Mouse (Mus musculus) erythroid progenitor cell, adult 5-6 weeks (primary cell): ENCODE measurements at regions not wholly inside any gene's neighbourhood (a gene's known extent, or its start where the extent isn't known, plus 50 kb on each side); places are given as distances from the start of the nearest gene placed in this dataset.

Experiments used
- ATAC-seq: replicated peaks from 2 replicates; pipeline ENCODE4 v1.8.0; 2016; ENCODE audit warnings: moderate number of reproducible peaks, mild to moderate bottlenecking, moderate TSS enrichment, inconsistent platforms; ENCODE audit not compliant: poor library complexity, low FRiP score, severe bottlenecking

DNA sequence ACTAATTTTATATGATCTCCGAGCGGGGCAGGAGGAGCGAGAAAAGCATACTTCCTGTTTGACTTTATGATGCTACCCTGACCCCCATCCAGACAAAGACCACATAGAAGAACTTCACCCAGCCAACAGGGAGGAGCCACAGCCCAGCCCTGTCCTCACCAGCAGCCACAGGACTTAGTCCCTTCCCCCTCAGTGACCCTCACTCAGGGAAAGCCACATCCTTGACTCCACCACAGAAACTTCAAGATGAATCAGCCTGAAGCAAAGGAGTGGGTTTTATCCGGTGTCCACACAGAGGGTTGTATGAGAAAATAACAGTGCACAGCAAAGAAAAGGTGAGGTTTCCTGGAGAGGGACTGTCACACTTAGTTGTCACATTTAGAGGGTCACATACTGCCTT is 141.4 kb upstream of the Jarid2 start:
- no peak for ATAC-seq

DNA sequence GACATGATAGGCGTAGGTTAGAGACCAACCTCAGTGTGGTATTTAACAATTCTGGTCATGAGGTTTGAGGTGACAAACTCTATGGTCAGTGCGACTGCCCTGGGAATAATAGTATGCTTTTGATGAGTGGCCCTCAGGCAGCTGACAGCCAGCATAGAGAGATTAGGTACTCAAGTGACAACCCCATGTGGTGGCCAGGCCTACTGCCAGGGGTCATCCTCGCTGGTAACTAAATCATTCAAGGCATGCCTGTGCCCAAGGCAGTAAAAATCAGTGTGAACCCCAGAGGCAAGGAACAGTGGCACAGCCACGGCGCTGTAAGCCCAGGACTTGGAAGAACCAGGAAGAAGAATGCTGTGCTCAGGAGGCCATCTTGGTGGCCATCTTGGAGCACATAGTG is 134.6 kb upstream of the Jarid2 start:
- ATAC-seq = no peak

DNA sequence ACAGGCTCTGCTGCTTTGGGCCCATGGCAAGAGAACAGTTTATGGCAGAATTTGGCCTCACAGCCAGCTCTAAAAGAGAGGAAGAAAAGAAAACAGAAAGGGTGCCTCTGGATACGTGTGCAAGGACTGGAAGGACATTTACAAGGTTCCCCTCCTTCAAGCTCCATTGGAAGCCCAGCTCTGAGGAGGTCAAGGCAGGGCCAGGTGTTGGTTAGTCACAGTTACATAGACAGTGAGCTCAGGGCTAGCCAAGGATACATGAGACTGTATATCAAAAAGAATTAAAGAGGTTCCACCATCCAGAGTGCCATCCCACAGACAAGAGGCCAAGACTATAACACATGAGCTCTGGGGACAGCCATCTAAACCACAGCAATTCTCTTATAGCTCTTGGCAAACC is 131.6 kb upstream of the Jarid2 start:
- ATAC-seq = no peak

DNA sequence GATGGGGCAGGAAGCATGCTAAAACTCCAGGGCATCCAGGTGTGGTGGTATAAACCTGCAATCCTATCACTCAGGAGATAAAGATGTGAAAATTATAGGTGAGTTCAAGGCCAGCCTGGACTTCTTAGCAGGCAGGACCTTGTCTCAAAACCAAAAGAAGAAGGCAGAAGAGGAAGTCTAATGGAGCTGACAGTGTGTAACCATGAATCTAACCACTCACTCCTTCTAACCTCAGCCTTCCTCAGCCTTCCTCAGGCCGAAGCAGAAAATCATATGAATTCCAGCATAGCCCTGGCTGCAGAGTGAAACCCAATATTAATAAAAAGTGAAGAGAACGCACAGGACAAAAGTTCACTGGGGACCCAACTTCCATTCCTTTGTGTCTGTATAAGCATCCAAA is 128.2 kb upstream of the Jarid2 start:
- ATAC-seq = no peak

DNA sequence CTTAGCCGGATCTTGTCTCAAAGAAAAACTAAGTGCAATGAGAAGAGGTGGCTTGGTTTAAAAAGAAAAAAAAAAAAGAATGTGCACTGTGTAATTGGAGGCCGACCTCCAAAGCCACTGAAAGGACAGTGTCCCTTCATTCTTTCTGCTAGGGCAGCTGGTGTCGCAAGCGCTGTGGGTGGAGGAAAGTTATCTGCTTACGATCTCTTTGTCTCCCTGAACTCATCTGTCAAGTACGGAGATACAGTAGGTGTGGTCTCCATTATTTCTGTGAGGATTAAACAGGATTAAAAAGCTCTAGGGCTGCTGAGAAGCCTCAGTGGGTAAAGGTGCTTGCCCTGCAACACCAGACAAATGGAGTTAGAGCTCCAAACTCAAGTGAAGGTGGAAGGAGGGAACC is 126.6 kb upstream of the Jarid2 start:
- ATAC-seq = no peak

DNA sequence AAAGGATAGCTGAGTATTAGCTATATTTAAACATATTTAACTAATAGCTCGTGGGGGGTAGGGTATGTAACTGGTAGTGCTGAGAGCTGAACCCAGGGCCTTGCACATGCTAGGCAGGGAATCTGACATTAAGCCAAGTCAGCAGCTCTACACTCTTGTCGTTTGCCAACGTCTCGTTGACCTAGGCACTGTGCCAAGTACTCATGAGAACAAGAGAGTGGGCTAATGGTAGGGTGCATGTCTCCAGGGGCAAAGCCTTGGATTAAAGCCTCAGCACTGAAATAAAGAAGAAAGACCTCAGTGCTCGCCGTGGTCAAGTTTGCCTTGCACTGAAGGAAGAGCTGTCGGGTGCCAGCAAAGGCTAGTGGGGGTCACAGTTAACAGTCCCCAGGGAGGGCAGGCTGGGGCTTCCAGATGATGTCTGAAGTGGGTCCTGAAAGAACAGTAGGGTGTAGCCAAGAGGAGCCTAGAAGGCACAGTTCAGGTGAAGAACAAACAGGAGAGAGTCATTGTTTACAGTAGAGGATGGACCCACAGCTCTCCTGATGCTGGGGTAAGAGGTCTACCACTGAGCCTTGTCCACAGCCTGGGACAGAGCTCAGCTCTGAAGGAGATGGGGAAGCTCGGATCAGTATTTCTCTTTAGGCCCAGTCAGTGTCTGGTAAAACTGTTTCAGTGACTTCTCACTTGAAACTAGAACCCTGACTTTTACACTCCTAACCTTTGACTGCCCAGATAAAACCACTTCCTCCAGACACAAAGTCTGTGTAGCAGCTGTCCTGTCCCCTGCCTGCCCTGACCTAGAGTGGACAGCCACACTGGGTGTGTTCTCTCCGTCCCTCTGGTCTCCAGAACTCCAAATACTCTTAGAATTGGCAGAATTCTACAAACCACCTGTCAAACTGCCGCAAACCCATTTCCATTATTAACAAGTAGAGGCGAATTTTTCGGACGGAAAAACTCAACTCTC is 121.7 kb upstream of the Jarid2 start:
- ATAC-seq = no peak

DNA sequence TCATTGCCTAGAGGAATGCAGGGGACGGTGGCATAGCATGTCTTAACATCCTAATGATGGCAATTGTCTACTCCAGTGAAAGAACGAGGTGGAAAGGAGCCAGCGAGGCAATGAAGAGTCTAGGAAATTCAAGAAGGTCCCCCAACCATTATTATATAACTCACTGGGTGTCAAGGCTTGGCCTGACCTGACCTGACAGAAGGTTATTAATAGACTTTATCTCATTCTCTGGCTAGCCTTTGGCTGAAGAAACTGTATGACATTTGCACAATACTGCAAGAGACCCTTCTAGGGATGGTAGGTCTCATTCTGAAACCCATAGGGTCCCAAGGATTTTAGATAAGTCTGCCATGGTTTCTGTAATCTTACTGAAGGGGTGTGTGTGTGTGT is 121.0 kb upstream of the Jarid2 start:
- no peak for ATAC-seq

DNA sequence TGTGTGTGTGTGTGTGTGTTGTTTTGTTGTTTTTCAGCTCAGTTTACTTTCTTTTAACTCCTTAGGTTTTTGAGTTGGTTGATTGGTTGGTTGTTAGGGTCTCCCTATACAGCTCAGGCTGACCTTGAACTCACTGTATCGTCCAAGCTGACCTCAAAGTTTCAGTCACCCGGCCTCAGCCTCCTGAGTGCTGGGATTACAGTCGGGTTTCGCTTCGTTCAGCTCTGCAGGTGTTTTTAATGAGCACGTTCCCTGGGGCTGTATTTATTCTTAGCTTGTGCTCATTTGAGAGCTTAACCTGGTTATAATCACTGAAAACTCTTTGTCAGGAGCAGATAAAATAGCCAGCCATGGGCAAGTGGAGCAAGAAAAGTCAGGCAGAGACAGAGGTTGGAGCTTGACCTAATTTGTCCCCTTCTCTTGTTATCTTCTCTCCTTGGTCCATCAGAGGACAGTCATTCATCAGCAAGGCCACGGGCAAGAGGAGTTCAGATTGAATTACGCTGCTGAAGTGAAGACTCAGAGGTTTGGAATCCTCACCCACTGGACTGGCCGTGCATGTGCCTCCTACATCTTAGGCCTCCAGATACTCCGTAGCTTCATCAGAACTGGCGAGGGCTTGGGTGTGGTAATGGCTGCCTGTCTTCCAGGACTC is 120.5 kb upstream of the Jarid2 start:
- ATAC-seq = no peak

DNA sequence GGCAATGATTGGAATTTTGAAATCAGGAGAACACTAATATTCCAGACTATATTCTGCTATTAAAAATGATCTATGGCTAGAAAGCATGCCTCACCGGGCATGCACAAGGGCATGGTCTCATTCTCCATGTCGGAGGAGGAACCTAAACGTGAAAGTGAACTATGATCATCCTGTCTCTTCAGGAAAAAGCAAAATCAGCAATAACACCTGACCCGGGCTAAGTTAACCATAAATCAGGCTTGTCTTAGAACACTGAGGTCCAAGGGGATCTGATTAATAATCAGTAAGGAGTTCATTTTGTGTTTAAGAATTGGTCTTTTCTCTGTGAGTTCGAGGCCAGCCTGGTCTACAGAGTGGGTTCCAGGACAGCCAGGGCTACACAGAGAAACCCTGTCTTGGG is 119.7 kb upstream of the Jarid2 start:
- no peak for ATAC-seq

DNA sequence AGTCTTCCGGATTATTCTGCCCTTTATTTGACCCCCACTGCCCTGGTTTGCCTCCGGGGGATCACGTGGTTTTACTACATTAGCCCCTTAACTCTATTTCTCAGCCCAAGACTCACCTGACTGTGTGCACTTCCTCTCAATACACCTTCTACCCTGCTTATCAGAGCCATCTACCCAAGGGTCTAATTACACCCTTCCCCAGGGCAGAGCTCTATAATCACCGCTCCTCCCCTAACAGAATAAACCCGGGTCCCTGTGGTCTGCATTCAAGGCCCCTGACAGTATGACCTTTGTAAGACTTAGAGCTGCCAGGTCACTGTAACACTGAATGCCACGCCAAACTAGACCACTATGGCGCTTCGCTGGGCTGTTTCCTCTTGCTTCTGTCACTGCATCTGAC is 113.6 kb upstream of the Jarid2 start:
- no peak for ATAC-seq

DNA sequence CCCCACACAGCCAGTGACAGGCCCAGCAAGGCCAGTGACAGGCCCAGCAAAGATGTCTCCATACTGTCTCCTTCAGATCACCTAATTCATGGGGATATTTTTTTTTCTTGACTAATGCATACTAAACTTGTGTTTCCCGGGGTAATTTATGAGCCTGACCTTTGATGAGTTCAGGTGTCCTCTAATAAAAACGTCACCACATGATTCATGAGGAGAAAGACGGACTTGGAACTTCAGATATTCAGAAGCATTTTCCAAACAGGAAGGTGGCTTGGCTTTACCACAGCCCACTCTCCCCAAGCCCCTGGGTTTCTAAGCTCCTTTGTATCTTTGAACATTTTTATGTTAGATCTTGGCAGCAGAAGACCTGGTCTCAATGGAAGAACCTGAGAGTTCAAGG is 110.9 kb upstream of the Jarid2 start:
- ATAC-seq = no peak

DNA sequence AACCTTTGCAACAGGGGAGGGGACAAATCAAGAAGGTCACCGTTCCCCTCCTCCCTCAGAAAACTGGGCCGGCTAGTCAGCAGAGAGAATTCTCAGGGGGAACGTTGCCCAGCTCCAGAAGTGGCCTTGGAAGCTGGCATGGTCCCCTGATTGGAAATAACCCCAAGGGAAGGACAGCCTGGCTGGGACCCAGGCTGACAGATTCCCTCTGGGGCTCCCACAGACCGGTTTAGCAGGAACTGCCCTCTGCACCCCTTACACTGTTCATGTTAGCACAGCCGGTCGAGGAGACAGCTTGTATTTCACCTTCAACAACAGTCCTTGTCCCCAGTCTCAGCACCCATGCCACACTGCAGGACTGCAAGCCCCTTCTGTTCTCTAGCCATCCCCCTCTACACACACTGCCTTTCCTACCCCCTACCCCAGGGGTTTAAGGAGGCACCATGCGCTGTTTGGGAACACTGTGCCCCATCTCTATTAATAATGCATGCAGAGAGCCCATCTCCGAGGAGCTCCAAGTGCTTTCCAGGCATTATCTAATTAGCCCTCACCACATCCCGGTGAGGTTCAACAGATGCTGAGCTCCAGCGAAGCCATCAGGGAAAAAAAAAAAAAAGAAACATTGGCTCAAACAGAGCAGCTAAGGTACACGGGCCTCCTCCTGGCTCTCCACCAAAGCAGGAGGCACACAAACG is 106.5 kb upstream of the Jarid2 start:
- no peak for ATAC-seq

DNA sequence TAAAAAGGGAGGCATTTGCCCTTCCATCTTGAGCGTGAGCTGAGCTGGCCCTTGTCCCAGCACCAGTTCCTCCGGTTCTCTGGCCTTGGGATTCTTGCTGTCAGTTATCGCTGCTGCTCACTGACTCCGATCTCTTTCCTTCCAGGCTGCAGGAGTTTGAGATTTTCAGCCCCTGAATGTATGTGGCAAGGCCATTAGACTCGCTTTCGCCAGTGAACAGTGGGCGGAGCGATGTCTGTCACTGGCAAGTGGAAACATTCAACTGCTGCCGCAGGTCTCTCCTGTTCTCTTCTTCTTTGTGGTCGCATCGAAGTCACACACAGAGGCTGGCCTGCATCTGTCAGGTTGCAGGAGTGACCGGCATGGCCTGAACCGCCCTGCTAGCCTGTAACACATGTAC is 104.6 kb upstream of the Jarid2 start:
- no peak for ATAC-seq

DNA sequence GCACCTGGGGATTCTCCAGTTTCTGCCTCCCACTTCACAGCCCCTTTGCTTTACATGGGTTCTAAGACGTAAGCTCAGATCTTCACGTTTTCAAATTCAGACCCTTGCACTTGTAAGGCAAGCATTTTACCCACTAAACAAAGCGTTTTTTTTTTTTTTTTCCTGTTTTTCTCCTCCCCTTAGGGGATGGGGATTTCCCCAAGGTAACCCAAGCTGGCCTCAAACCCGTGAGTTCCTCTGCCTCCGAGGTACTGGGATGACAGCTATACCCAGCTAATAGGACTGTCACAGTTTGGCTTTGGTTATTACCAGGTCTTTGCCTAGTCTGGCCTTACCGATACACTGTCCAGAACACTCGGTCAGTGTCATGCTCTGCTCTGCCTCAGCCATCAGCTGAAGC is 103.5 kb upstream of the Jarid2 start:
- ATAC-seq = no peak

DNA sequence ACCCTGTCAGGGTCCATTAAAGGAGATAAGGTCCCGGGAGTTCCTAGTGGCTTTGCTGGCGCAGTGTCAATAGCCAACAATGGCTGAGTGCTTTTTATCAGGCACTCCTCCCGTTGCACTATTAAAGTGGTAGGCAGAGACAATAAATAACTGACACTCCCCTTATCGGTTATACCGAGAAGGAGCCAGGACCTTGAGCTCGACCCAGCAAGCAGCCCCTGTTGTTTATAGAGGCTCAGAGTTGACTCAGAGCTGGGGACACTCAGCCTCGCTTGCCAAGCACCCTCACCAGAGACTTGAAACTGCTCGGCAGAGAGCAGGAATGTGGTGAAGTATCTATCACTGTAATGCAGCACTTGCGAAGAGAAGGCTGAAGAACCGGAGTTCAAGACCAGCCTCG is 102.5 kb upstream of the Jarid2 start:
- no peak for ATAC-seq

DNA sequence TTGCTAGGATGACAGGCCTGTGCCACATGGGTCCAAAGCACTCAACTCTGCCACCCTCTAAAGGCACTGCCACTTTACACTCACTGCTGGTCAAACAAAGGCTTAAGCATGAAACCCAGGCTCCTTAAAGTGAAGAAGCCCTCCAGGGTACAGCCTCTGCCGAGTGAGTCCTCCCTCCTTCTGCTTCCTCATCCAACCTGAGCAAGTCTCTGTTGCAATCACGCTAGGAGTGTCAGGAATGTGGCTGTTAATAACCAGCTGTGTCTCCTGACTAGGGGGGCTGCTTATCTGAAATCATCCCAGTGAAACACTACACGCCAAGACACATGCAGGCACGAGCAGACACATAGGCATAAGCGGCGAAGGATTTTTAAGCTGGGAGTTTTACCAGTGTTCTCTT is 99.2 kb upstream of the Jarid2 start:
- ATAC-seq = no peak

DNA sequence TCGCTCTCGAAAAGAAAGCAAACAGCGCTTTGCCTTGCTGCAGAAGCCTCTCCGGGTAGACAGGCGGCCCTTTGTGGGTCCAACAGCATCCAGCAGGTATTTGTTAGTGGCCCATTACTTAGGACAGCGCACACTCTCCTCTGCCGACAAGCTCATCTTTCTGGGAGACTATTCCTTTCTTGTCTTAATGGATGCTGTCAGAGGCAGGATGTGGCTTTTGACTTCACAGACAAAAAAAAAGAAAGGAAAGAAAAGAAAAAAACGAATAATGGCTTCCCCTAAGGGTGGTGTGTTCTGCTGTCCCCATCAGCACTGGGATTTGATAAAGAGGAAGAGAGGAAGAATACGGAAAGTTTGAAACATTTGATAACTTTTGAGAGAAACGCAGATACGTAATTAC is 94.7 kb upstream of the Jarid2 start:
- ATAC-seq = no peak

DNA sequence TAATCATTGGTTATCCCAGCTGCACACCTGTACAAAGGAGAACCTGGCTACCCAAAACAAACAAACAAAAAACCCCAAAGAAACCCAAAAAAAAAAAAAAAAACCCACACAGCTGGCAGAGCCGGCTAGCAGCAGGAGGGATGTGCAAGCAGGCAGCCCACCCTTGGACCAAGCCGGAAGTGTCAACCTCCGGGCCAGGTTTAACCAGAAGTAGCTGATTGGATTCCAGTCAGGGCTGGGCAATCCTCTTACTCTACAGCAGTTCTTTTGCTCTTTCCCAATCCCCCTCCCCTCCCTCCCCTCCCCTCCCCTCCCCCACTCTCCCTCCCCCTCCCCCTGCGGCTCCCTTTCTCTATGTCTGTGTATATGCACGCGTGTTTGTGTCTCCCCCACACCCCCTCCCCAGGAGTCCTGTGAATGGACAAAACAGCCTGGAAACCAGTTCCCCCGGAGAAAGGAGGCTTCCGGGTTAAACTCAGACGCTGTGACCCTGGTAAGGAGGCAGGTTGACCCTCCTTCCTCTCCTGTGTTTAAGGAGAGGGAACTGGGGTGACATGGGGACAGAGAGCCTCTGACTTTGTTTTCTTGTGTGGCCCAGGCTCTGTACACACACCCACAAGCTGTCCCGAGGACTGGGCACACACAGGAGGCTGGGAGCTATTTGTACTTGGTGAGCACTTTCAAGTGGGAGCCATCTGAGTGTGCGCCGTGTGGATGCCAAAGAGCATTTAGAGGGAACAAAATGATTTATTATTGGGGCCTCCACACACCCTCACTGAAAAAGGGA is 93.9 kb upstream of the Jarid2 start:
- ATAC-seq = no peak

DNA sequence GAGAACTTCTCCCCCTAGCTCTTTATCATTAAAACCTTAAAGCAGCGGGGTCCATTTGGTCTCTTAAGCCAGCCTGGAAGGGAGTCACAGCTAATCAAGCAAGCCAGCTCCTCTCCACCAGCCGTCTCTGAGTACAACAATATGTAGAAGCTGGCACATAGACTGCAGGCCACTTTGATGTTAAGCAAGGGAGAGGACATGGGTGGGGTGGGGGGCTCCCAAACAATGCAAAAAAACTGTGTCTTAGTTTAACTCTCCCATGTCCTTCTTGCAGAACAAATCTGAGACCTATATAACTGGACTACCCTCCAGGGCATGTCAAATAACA is 93.3 kb upstream of the Jarid2 start:
- no peak for ATAC-seq

DNA sequence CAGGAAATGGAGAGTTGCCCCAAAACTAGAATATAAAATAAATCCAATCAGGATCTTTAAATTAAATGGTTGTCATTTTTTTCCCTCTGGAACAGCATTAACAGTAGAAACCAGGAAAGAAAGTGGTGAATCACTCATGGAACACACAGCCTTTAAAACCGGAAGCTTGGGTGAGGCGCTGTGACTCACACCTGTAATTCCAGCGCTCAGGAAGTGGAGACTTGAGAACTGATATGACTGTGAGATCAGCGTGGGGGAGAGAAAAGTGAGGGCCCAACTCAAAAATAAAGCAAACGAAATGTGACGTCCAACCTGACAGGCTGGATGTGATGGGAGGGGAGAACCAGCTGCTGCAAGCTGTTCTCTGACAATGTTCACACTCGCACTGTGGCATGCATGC is 86.9 kb upstream of the Jarid2 start:
- no peak for ATAC-seq
